Mouse (Mus musculus) small intestine, adult 2 months (tissue): Measurements from ENCODE around the gene Mrpl58. TPM values are rescaled to one million over a fixed set of nuclear protein-coding genes. Genes with fewer than 3 reads are reported as not detected.
A peak's percentile ranks its signal among the peaks of the same experiment; 100 is the strongest.

Source experiments
- H3K27ac ChIP-seq: fragments of 200-500 bp; 2 replicates; pipeline ENCODE4 v1.5.1; 2012; ENCODE audit warnings: low read depth, low read length, control low read depth, inconsistent platforms; ENCODE audit not compliant: insufficient read depth
- H3K27me3 ChIP-seq: fragments of 200-500 bp; 2 replicates; pipeline ENCODE4 v1.6.1; 2012; ENCODE audit warnings: mild to moderate bottlenecking, moderate library complexity, low read length, inconsistent platforms; ENCODE audit not compliant: control insufficient read depth, insufficient read depth
- H3K36me3 ChIP-seq: fragments of 200-500 bp; 2 replicates; pipeline ENCODE4 v1.6.1; 2012; ENCODE audit warnings: mild to moderate bottlenecking, low read length, control low read depth, inconsistent platforms; ENCODE audit not compliant: control insufficient read depth, insufficient read depth
- H3K4me1 ChIP-seq: fragments of 200-500 bp; 2 replicates; pipeline ENCODE4 v1.6.1; 2012; ENCODE audit warnings: low read length, inconsistent platforms, mixed read lengths; ENCODE audit not compliant: control insufficient read depth, insufficient read depth, insufficient read length
- H3K4me3 ChIP-seq: fragments of 200-500 bp; 2 replicates; pipeline ENCODE4 v1.5.1; 2012; ENCODE audit warnings: low read depth, mild to moderate bottlenecking, control low read depth, inconsistent platforms, low read length, moderate library complexity
- CTCF ChIP-seq: fragments of 200-500 bp; IDR thresholded peaks from 2 replicates; pipeline ENCODE4 v1.5.1; 2012; ENCODE audit warnings: low read depth, mild to moderate bottlenecking, control low read depth, inconsistent platforms, low read length, moderate library complexity, mixed read lengths; ENCODE audit not compliant: insufficient replicate concordance, insufficient read length; ENCODE audit errors: extremely low read depth
- POLR2A ChIP-seq: fragments of 200-500 bp; IDR thresholded peaks from 2 replicates; pipeline ENCODE4 v1.6.1; 2012; ENCODE audit warnings: low read depth, mild to moderate bottlenecking, control low read depth, inconsistent platforms, low read length, moderate library complexity
- WGBS: fragments of 180-500 bp; shearing (Covaris S2); methylation state at CpG from one replicate; pipeline ENCODE4 v1.1.7; 2018; 5-methylcytosine and 5-hydroxymethylcytosine counted together
- polyA plus RNA-seq: library from polyadenylated mRNA; depleted of rRNA; stranded (reverse); fragments of >200 nt; gene quantifications from 2 replicates; pipeline ENCODE4 v1.2.3, GENCODE M21; 2012; rRNA removed

The Mrpl58 gene
- polyA plus RNA-seq, 1 experiment, result 45.8 TPM

- WGBS, result 28% methylated on average over 5 of the region's 5 CpGs
- Histone ChIP-seq H3K27ac (peak overlapping the region; percentile 97), H3K4me1 (peaks cover 46% of the 10 kb centered on the region)
Measured at GRCm38 (mm10) chr11:115456182-115456581, 52.6 kb downstream of the Mrpl58 start.

GRCm38 (mm10) chr11:115457405-115457804 is 53.9 kb downstream of the Mrpl58 start:
- Histone ChIP-seq H3K27ac (peak overlapping the region; percentile 97), H3K36me3 (no peaks in the 10 kb centered on the region), H3K27me3 (no peaks in the 10 kb centered on the region), H3K4me1 (peaks cover 35% of the 10 kb centered on the region), H3K4me3 (no peak overlapping the region)
- TF ChIP-seq POLR2A (no peak), CTCF (no peak)
- WGBS, result 18% methylated on average over 6 of the region's 6 CpGs

More at GRCm38 (mm10) chr11:115456182-115456581, 52.6 kb downstream of the Mrpl58 start:
- TF ChIP-seq POLR2A (no peak), CTCF (no peak)
- no peaks in the 10 kb centered on the region for H3K27me3 ChIP-seq
- H3K4me3 ChIP-seq, result no peak overlapping the region
- no peaks in the 10 kb centered on the region for H3K36me3 ChIP-seq

- H3K27ac ChIP-seq, result no peak overlapping the region
- WGBS, result 78% methylated on average over 8 of the region's 8 CpGs
- peaks cover 33% of the 10 kb centered on the region for H3K4me1 ChIP-seq
Measured at GRCm38 (mm10) chr11:115460976-115461375, 57.4 kb downstream of the Mrpl58 start.

GRCm38 (mm10) chr11:115461846-115462242 is 58.3 kb downstream of the Mrpl58 start:
- peaks cover 28% of the 10 kb centered on the region for H3K4me1 ChIP-seq

More at GRCm38 (mm10) chr11:115460976-115461375, 57.4 kb downstream of the Mrpl58 start:
- TF ChIP-seq POLR2A (no peak), CTCF (no peak)
- Histone ChIP-seq H3K27me3 (no peaks in the 10 kb centered on the region), H3K4me3 (no peak overlapping the region), H3K36me3 (peaks cover 11% of the 10 kb centered on the region)

More at GRCm38 (mm10) chr11:115461846-115462242, 58.3 kb downstream of the Mrpl58 start:
- Histone ChIP-seq H3K36me3 (peaks cover 17% of the 10 kb centered on the region), H3K27me3 (no peaks in the 10 kb centered on the region), H3K4me3 (peak overlapping the region; percentile 77), H3K27ac (peak overlapping the region; percentile 97)
- 27% methylated on average over 5 of the region's 5 CpGs for WGBS
- no peak for TF ChIP-seq CTCF
- no peak for TF ChIP-seq POLR2A

Other genes starting within 250 kb of the Mrpl58 start
- 314 and 949 TPM in 2 replicates for gene Slc9a3r1, start 240.4 kb upstream of the Mrpl58 start, polyA plus RNA-seq
- gene Tmem104, start 216.3 kb upstream of the Mrpl58 start, polyA plus RNA-seq, result 10.0 and 21.0 TPM in 2 replicates
- 22.7 and 35.6 TPM in 2 replicates for gene Nat9, start 215.9 kb upstream of the Mrpl58 start, polyA plus RNA-seq
- gene Grin2c, start 136.5 kb upstream of the Mrpl58 start, polyA plus RNA-seq, result 0.10 and 0.33 TPM in 2 replicates
- 7.8 and 12.2 TPM in 2 replicates for gene Fdxr, start 126.7 kb upstream of the Mrpl58 start, polyA plus RNA-seq
- gene Fads6, start 106.1 kb upstream of the Mrpl58 start, polyA plus RNA-seq, result 0.71 and 1.4 TPM in 2 replicates
- 0.08 and 1.3 TPM in 2 replicates for gene Otop2, start 96.6 kb upstream of the Mrpl58 start, polyA plus RNA-seq
- 0.05 and 0.08 TPM in 2 replicates for gene Ush1g, start 81.7 kb upstream of the Mrpl58 start, polyA plus RNA-seq
- 0.61 and 93.4 TPM in 2 replicates for gene Otop3, start 69.0 kb upstream of the Mrpl58 start, polyA plus RNA-seq
- gene Hid1, start 36.0 kb upstream of the Mrpl58 start, polyA plus RNA-seq, result 30.2 and 37.6 TPM in 2 replicates
- gene Cdr2l, start 21.8 kb upstream of the Mrpl58 start, polyA plus RNA-seq, result 3.8 and 4.2 TPM in 2 replicates
- 50.8 and 61.5 TPM in 2 replicates for gene Atp5h, start 16.2 kb downstream of the Mrpl58 start, polyA plus RNA-seq
- gene Kctd2, start 16.4 kb downstream of the Mrpl58 start, polyA plus RNA-seq, result 13.4 and 27.3 TPM in 2 replicates
- gene Trim80, start 36.8 kb downstream of the Mrpl58 start, polyA plus RNA-seq, result 1.5 and 4.7 TPM in 2 replicates
- gene Slc16a5, start 58.7 kb downstream of the Mrpl58 start, polyA plus RNA-seq, result 98.7 and 220 TPM in 2 replicates
- gene Armc7, start 71.9 kb downstream of the Mrpl58 start, polyA plus RNA-seq, result 13.2 and 16.3 TPM in 2 replicates
- 56.8 and 132 TPM in 2 replicates for gene Nt5c, start 88.1 kb downstream of the Mrpl58 start, polyA plus RNA-seq
- 210 and 430 TPM in 2 replicates for gene Jpt1, start 110.6 kb downstream of the Mrpl58 start, polyA plus RNA-seq
- 3.6 and 7.0 TPM in 2 replicates for gene Sumo2, start 132.5 kb downstream of the Mrpl58 start, polyA plus RNA-seq
- 12.6 and 16.8 TPM in 2 replicates for gene Nup85, start 160.7 kb downstream of the Mrpl58 start, polyA plus RNA-seq
- gene Mrps7, start 200.2 kb downstream of the Mrpl58 start, polyA plus RNA-seq, result 11.8 and 13.3 TPM in 2 replicates
- 12.6 and 14.7 TPM in 2 replicates for gene Gga3, start 200.3 kb downstream of the Mrpl58 start, polyA plus RNA-seq
- gene Mif4gd, start 209.2 kb downstream of the Mrpl58 start, polyA plus RNA-seq, result 49.4 and 108 TPM in 2 replicates
- 11.3 and 19.6 TPM in 2 replicates for gene Slc25a19, start 224.5 kb downstream of the Mrpl58 start, polyA plus RNA-seq